Mouse (Mus musculus) frontal cortex, adult (tissue): ENCODE results near the gene Cradd.

Experiments used
- ATAC-seq: cut with Nextera tagmentation; 2 replicates; pipeline ENCODE4 v1.9.2; 2017; ENCODE audit warnings: mild to moderate bottlenecking, moderate library complexity, mixed read lengths; ENCODE audit not compliant: low TSS enrichment

Cradd gene

DNA sequence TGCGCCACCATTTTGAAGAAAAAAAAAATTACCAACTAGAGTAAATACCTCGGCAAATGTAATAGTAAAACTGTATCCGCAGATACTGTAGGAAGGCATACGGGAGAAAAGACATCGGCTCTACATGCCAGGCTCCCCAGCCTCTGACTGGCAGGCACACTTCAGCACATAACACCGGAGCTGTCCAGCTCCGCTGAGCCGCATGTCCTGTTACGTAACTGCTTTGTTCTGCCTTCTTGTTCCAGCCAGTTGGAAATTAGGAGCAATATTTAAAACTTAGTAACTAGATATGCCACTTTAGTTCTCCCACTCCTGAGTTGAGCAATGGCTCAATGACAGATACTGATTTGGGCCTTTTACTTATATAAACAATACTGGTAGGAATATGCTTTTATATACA lies 48.4 kb downstream of the Cradd start:
- no peak for ATAC-seq

DNA sequence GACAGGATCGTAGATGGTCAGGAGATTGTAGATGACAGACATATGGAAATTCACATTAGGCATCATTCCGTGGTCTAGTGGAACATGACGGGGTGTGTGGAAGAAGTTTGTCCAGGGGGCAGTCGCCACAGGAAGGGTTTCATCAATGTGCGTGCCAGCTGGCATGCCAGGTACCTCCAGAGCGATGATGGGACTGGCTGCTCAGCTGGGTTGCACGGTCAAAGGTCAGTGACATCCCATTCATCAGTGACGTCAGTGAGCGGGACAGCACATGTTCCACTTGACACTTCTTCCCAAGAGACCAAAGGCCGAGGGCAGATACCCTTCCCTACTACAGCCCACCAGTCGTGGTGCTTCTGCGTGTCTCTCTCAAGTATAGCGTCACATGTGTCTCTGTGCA lies 50.7 kb downstream of the Cradd start:
- no peak for ATAC-seq

DNA sequence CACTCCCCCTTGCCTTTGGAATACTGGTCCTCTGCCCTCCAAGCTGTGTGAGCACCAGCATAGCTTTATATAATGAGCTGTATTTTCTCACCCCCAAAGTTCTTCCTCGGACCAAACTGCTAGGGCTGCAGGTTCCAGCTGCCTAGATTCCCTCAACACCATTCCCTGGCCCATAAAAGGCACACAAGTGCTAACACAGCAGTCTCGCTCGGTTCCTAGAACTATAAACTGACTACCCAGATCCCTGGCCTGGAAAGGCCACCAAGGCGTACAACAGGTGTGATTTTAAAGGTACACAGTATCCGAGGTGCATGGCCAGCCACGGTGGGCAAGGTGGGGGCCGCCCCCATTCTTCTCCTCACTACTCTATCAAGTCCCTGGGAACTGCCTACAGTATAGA lies 54.8 kb downstream of the Cradd start:
- no peak for ATAC-seq

DNA sequence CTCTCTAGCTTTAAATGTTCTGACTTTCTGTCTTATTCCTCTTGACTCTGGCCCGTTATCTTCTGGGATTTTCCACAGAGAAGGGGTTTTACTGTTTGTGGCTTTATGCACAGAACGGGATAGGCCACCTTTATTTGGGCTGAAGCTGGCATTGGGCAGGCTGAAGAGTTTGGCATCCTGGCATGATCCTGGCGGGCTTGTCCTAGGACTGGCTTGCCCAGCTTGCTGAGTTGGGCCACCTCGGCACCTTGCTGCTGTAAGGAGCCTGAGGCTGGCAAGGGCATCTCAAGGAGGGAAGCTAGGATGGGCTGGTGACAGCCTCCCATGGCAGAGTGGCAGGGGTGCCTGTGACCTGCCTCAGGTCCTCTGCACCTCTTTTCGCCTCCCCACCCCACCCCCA lies 55.6 kb downstream of the Cradd start:
- ATAC-seq: no peak

DNA sequence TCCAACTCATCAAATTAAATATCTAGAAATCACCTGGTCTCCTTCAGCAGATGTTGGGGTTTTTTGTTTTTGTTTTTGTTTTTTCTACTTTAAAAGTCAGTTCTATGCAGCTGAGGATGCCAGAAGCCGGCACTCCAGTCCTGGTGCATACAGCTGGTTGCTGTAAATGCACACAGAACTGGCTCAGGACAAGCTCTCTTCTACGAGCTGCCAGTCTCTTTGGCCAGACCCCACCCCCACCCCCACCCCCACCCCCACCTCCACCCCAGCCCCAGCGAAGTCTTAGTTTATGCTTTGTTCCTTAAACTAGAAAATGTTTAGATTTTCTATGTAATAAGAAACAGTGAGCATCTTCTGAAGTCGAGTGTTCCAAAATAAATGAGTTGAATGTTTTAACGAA lies 57.0 kb downstream of the Cradd start:
- no peak for ATAC-seq

DNA sequence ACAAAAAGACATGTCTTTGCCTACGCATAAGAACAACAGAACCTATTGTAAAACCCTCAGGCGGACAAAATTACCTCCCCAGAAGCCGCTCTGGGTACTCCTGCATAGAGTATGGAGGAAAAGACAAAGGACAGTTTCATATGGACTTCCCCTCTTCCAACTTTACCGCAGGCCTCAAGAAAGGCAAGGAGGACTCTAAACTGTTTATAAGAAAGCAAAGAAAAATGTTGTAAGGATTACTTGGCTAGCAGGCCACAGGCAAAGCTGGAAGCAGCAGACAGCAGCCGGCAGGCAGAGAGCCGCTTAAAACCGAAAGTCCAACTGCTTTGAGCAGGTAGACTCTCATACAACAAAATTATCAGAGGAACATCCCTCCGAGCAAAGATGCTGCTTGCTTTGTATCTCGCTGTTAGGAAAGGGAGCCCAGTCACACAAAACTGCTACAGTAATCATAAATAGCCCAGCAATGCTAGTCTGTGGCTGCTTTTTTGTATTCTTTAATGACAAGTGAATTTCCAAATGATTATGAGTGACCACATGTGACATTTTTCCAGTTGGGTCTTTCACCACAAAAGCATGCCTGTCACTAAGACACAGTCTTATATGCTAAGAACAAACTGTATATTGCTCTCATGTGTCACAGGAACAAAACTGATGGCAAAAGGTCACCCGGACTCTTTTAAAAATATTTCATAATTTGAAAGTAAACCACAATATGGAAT lies 57.7 kb downstream of the Cradd start:
- peak; percentile 31 for ATAC-seq

DNA sequence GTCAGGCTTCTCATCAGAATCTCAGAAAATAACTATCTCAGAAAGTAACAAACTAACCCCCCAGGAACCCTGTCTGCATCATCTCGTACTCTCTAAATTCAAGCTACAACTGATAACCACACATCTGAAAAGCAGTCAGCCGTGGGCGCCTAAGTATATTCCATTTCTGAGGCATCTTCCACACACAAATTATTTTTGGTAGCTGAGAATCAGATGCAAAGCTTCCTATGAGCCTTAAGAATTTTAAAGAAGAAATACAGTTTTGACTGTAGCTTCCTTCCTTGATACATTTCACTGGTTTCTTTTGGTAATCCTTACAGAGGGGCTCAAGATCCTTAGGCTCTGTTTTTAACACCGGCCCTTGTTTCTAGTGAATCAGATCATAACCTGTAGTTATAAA lies 58.4 kb downstream of the Cradd start:
- peak; percentile 69 for ATAC-seq

DNA sequence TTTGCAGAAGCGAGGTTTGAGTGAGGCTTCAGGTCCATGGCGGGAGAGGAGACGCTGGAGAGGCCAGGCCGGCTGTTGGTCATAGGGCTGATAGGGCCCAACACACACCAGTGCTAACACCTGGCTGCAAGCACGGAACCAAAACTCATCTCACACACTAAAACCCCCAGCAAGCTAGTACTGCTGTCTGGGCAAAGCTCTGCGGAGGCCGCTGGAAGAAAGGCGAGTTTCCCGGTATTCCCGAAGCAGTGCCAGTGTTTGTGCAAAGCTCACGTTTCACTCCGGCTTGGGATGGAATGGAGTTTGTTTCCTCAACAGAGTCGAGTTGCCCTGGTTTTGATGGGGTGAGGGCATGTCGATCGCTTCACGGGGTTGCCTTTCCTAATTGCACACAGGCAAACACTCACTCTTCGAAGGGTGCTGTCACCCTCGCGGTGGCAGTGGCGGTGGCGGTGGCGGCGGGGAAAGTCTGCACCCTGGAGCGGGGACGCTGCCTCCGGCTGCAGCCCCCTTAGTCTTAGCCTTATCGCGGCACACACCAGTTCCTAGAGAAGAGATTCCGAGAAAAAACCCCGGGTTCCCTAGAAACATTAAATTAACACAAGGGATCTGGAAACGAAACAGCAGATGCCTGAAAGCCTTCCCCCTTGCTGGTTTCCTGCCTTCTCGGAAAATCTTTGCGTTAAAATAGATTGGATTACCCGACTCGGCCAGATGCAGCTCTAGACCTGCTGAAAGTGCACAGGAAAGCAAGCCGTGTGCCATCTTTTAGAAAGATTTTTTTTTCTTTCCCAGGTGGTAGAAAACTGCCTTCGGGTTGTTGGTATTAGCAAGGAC lies 59.2 kb downstream of the Cradd start:
- peak; percentile 60 for ATAC-seq

DNA sequence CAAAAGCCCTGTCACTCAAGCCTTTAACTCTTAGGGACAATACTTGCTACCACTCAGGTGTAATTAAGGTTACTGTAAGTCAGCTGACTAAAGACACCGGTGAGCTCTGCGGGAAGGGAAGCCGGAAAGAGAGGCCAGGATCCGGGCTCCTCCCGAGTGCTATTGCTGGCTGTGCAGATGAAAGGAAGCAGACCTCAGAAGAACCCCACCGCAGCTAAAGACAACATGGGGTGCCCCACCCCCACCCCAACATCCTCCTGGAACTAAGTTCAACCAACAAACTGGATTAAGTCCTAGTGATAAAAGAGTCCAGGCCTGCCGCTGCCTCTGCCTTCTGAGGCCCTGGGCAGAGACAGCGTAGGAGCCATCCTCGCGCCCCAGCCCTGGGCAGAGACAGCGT lies 61.5 kb downstream of the Cradd start:
- no peak for ATAC-seq

DNA sequence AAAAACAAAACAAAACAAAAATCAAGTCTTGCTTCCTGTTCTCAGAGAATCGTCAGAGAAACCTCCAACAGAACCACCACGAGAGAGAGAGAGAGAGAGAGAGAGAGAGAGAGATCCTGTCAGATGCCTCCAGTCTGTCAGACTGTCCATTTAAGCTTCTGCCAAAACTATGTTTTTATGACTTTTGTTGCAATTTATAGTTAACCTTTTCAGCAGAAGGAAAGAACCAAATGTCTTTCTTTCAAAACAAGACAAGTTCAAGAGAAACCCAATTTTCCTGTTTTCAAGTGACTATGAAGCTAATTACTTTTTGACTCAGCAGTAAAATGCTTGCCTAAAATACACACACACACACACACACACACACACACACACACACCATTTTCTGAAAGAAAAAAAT lies 62.7 kb downstream of the Cradd start:
- no peak for ATAC-seq

DNA sequence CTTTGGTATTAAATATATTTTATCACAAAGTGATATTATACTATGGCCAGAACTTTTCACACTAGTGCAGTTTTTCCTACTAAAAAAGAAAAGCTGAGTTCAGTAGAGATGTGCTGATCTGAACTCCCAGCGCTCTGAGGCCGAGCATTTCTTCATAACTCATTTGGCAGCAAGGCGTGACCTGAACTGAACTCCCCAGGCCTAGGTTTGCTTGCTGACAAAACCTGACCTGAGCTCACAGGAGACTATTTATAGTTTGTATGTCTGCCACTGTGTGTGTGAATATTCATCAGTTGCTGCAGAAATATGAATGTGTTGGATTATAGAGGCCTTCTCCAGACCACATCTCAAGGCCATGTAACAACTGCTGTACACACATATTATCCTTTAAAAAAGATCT lies 63.5 kb downstream of the Cradd start:
- ATAC-seq: no peak

DNA sequence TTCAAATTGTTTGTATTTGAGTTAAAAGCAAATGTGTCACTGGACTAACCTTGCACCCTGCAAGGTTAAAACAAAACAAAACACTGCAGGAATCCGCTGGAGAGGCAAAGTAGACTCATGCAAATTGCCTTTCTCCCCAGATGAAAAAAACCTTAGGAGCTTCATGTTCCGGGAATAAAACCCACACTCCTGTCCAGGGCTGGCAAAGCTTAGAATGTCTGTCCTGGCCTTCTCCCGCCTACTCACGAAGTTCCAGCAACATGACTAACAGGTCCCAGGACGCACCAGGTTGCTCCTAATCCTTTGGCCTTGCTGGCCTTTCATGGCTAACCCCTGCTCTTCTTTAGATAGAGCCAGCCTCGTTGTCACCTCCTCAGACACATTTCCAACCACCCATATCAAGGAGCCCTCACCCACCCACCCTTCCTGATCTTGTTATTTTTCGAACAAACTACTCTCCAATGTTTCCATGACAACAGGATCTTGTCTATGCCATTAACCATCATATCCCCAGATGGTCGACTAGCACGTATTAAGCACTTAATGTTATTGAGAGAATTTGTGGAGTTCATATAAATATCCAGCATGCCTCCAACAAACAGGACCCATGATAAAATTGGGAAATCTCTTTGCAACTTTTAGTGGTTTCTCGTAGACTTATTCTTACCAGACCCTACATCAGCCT lies 65.3 kb downstream of the Cradd start:
- no peak for ATAC-seq

DNA sequence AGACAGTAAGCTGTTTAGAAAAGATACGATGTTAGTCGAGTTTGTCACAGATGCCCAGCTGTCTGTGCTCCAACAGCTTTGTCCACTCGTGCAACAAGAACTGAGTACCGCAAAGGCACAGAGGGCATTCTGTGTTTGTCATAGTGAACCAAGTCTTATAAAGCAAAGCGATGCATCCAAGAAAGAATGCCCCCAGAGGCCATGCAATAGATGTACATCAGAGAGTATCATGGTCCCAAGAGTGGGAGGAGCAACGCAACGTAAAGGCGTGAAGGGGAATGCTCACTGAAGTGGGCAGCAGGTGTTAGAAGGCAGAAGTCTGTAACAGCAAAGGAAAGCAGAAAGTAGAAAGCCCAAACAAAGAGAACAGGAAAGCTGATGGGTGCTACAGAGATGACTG lies 66.0 kb downstream of the Cradd start:
- ATAC-seq: peak; percentile 32; the same call in 1 of the 2 replicates

DNA sequence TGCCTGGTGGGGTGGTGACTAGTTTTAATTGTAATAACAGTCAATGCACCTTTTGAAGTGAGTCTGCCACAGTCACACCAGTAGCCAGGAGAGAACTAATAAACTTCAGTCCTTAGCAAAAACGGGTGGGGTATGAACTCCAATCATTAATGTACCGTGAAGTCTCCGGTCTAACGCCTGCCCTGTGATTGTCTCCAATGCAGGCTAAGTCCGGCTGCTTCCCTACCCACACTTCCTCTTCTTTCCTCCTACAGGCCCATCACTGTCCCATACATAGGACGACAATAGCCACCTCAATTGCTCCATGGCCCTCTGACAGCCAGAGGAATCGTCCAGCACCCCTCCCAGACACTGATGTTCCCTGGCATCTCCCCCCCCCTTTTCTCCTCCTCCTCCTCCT lies 67.8 kb downstream of the Cradd start:
- no peak for ATAC-seq

DNA sequence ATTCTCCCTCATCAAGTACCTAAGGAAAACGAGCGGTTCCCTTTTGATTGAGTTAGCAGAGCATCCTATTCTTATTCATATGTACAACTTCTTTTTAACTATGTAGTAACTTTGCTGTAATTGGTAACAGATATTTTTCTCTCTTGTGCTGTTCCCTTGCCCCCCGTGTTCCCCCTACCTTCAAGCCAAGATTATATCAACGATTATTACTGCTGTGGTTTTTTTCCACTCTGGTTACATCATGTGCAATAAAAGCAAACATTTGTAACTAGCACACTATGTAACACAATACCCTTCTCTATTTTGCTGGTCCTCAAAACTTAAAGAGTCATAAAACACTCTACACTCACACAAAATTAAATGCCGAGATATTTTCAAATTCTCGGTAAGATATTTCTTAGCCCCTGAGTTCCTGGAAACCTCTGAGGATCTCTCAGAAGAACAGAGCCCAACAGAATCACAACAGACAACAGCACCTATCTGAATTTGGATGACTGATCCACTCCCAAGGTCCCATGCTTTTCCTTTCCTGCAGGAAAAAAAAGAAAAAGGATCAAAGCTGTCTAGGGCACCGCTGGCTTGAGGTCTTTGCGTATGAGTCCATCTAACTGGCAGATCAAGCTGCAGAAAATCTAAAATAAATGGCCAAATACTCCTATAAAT lies 68.8 kb downstream of the Cradd start:
- no peak for ATAC-seq

DNA sequence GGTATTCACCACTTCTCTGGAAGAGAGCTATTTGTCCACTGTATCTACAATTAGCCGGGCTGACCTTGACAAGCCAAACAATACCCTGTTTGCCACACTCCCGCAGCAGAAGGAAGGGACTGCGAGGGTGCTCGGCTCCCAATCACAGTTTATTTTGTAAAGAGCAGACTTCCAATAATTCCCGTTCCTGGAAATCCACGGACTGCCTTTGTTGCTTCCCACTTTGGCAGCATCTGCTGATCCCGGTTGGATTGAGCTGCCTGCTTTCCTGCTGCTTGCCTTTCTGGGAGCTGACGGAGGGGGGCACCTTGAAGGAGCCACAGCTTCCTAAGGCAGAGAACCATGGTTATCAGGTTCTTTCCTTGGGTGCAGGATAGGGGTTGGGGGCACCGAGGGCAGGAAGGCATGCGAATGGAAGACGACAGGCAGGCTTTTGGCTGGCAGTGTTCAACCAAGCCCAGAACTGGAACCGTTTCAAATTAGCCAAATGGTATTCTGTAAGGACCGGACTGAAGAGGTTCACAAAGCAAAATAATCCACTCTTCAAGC lies 69.4 kb downstream of the Cradd start:
- ATAC-seq: peak; percentile 78

DNA sequence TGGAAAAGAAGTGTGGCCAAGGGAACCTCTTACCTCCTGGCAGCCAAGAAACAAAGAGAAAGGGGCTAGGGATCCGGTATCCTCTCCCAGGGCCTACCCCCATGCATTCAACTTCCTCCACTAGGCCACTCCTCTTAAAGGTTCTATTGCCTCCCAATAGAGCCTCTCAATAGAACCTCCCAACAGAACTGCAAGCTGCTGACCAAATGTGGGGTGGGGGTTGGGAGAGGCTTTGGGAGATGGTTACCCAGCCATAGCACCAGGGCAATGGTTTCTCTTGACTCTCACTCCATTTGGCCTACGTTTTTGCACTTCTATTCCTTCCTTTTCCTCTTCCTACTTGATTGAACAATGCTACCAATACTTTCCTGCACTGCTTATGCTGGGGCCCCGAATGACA lies 69.9 kb downstream of the Cradd start:
- no peak for ATAC-seq

DNA sequence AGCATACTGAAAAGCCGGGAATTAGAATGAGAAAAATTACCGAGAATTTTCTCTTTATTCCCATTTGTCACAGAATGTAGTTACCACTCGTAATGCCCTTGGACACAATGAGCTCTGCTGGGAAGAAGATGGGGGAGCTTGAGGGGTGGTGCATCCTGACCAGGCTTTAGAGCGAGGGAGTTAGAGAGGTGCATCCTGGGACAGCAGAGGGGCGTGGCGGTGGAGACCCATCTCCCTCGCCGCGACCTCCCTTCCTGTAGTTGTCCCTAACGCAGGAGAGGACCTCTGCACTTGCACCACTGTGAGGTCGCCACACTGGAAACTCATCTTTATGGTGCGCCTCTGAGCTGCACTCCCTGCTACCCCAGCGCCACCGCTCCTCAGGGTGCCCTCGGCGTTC lies 72.3 kb downstream of the Cradd start:
- no peak for ATAC-seq

DNA sequence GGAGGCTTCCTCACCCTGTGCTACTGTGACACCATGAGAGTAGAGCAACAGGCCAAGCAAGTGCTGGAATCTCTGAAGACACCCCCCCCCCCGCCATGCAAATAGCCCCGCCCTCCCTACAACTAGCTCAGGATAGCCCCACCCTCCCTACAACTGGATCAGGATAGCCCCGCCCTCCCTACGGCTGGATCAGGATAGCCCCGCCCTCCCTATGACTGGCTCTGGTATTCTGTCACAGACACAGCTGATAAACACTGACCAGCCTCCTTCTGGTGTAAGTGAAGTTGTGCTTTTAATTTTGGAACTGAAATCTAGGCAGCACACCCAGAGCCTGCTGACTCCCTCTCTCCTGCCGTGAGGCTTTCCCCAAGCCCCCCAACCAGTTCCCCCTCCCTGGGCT lies 75.6 kb downstream of the Cradd start:
- ATAC-seq: no peak

DNA sequence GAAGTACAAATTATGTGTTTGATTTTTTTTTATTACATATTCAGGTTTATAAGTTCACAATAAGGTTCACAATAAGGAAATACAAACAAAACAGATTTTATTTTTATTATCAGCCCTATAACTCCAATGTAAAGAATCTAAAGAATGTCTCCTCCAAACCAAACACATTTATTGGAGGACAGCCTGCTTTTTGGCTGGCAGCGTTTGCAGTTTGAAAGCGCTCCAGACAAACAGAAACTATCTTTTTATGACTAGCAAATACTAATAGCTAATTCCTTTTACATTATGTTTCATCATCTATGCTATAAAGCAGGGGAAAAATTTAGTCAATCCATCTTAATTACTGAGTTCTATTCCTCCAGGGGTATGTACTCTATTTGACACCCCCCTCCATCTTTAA lies 77.2 kb downstream of the Cradd start:
- no peak for ATAC-seq

DNA sequence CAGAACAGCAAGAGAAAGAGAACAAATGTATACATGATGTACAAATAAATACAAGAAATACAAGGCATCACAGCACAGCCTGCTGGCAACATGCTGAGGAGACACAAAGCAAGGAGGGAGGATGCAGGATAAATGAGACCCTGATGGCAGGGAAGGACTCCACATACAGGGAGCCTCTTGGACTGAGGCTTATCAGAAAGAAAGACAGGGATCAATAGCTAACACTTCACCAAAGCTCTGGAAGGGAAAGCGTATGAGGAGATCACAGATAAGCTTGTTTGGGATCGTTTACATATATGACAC lies 78.3 kb downstream of the Cradd start:
- no peak for ATAC-seq

DNA sequence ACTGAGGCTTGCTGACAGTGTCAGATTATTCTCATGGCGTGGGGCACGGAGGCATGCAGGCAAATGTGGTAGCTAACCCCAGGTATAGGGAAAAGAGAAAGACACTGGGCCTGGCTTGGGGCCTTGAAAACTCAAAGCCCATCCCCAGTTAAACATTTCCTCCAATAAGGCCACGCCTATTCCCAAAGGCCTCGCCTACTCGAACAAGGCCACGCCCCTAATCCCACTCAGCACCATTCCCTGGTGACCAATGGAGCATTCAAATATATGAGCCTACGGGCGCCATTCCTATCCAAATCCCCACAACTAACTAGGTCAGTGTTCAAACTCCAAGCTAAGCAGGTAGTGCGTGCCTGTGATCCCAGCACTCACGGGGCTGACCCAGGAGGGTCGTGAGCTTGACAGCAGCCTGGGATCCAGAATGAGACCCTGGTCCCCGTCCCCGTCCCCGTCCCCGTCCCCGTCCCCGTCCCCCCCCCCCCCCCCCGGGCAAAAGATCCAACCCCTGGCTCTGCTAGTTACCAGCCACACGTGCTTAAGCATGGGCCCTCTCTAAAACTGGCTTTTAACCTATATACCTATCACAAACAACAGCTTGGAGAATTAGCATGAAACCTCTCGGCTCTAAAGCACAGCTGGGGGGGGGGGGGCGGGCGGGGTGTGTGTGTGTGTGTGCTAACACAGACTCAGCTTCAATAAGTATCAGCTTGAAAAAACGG lies 78.8 kb downstream of the Cradd start:
- ATAC-seq: no peak
